Mouse (Mus musculus) spleen, adult 2 months (tissue): Measurements from ENCODE around the gene Gramd1c. TPM values are rescaled to one million over a fixed set of nuclear protein-coding genes. Genes with fewer than 3 reads are reported as not detected.

Experiments
- DNase-seq, 2 experiments: peaks; one replicate each; pipeline versions ENCODE4 v3.0.0 to v3.0.0-alpha.2; 2012 to 2021; ENCODE audit warnings: low spot score in 2 of 2, low read depth in 1 of 2
- H3K27ac ChIP-seq: fragments of 200-500 bp; 2 replicates; pipeline ENCODE4 v1.5.1; 2012; ENCODE audit warnings: low read length, inconsistent platforms; ENCODE audit not compliant: insufficient read depth
- H3K27me3 ChIP-seq: fragments of 200-500 bp; 2 replicates; pipeline ENCODE4 v1.6.1; 2012; ENCODE audit warnings: mild to moderate bottlenecking, moderate library complexity, low read length, inconsistent platforms; ENCODE audit not compliant: control insufficient read depth, insufficient read depth
- H3K36me3 ChIP-seq: fragments of 200-500 bp; 2 replicates; pipeline ENCODE4 v1.6.1; 2012; ENCODE audit warnings: mild to moderate bottlenecking, low read length, inconsistent platforms; ENCODE audit not compliant: control insufficient read depth, insufficient read depth
- H3K4me1 ChIP-seq: fragments of 200-500 bp; 2 replicates; pipeline ENCODE4 v1.6.1; 2011; ENCODE audit warnings: inconsistent platforms; ENCODE audit not compliant: control insufficient read depth, insufficient read depth, insufficient read length
- H3K4me3 ChIP-seq: fragments of 200-500 bp; 2 replicates; pipeline ENCODE4 v1.5.1; 2011; ENCODE audit warnings: mild to moderate bottlenecking, inconsistent platforms; ENCODE audit not compliant: insufficient read depth, insufficient read length; ENCODE audit errors: extremely low read depth
- CTCF ChIP-seq: fragments of 200-500 bp; IDR thresholded peaks from 2 replicates; pipeline ENCODE4 v1.5.1; 2011; ENCODE audit warnings: mild to moderate bottlenecking, inconsistent platforms; ENCODE audit not compliant: insufficient read depth, insufficient read length, insufficient replicate concordance; ENCODE audit errors: extremely low read depth
- POLR2A ChIP-seq: fragments of 200-500 bp; IDR thresholded peaks from 2 replicates; pipeline ENCODE4 v1.6.1; 2011; ENCODE audit warnings: low read depth, low read length, inconsistent platforms
- WGBS: fragments of 180-500 bp; shearing (Covaris S2); methylation state at CpG from one replicate; pipeline ENCODE4 v1.1.7; 2018; 5-methylcytosine and 5-hydroxymethylcytosine counted together
- polyA plus RNA-seq: library from polyadenylated mRNA; depleted of rRNA; stranded (reverse); fragments of >200 nt; gene quantifications from 2 replicates; pipeline ENCODE4 v1.2.3, GENCODE M21; 2012

Gene Gramd1c
- polyA plus RNA-seq, 1 experiment, result 0.30 TPM

DNA sequence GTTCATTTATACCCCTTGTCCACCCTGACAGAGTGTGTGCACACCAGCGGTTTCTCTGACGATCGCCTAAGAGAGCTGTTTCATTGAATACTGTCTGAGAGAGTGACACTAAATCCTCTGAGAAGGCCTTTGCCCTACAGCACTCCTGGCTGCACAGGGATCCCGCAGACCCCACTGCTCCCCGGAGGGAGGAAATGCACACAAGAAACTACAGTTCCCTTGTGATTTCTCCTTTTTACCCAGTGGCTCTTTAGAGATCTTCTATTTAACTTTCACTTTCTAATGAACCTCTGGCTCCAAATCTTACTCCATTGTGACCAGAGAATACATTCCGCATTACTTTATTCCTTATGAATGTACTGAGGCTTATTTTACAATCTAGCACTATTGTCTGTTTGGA lies 36.9 kb downstream of the Gramd1c start:
- 0 out of 2 replicates have a peak overlapping the region, but pooled peaks have one; percentile 9 for H3K27ac ChIP-seq
- peak overlapping the region; percentile 51 for H3K4me3 ChIP-seq
- no peak for DNase-seq
- H3K27me3 ChIP-seq, result no peaks in the 10 kb centered on the region
- TF ChIP-seq POLR2A, result no peak
- TF ChIP-seq CTCF, result no peak
- no peaks in the 10 kb centered on the region for H3K36me3 ChIP-seq
- peaks cover 6% of the 10 kb centered on the region; the same call in 1 of the 2 replicates for H3K4me1 ChIP-seq
- 23% methylated on average over 6 of the region's 6 CpGs for WGBS

DNA sequence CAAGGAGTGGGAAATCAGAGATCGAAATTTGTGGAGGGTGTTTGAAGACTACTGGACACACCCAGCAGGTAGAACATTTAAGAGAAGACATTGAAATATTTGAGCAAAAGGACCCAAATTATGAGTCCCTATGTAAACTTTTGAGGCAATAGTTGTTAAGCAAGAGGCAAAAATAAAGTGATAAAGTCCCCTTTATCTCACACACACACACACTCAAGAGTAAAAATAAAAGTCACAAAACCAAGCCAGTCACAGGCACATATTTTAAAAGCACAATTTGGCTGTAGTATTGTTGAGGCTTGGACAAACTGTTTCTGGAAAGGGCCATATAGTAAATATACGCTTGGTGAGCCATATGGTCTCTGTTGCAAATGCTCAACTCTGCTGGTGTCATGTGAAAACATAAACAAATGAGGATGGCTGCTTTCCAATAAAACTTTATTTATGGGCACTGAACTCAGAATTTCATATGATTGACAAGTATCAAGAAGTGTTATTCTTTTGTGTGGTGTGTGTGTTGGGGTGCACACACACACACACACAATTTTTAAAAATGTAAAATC lies 44.1 kb downstream of the Gramd1c start:
- no peaks in the 10 kb centered on the region for H3K36me3 ChIP-seq
- no peak for DNase-seq
- no peak overlapping the region for H3K27ac ChIP-seq
- no peaks in the 10 kb centered on the region for H3K4me1 ChIP-seq
- no peak overlapping the region for H3K4me3 ChIP-seq
- WGBS, result 76% methylated on average over 2 of the region's 2 CpGs
- H3K27me3 ChIP-seq, result no peaks in the 10 kb centered on the region
- TF ChIP-seq CTCF (no peak), POLR2A (no peak)

DNA sequence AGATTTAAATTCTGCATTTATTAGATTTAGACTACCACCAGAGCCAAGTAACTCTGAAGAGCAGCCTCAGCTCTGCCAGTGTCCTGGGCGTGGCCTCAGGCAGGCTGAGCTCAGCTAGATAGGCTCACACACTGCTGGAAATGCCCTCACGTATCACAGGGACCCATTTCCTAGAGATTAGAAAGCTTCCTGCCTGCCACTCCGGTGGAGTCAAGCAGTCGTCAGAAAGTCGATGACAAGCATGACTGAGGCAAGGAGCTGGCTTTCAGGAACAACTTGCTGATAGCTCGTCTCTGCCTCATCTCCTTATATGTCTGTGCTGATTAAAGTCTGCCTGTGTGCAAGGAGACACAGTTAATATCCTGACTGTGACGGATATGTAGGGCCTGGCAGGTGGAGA lies 44.8 kb downstream of the Gramd1c start:
- H3K36me3 ChIP-seq, result no peaks in the 10 kb centered on the region
- DNase-seq, result no peak
- no peaks in the 10 kb centered on the region for H3K4me1 ChIP-seq
- H3K27ac ChIP-seq, result no peak overlapping the region; the same call in 1 of the 2 replicates
- no peak overlapping the region for H3K4me3 ChIP-seq
- WGBS, result 38% methylated on average over 7 of the region's 7 CpGs
- H3K27me3 ChIP-seq, result no peaks in the 10 kb centered on the region
- TF ChIP-seq POLR2A, result no peak
- no peak for TF ChIP-seq CTCF

DNA sequence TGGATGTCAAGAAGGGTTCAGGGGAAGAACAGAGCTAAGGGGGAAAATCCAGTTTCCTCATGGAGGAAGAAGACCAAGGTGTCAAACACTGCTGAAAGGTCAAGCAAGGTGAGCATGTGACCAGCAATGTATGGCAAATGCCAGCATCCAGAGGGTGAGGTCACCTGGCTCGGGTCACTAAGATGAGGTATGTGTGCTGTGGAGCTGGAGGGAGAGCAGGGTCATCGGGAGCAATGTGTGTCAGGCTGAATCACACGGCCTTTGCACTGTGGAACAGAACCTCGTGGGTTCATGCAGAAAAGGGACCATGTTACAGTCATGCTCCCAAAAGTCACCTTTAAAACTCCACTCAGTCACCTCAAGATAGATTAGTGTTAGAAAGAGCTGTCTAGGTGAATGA lies 45.4 kb downstream of the Gramd1c start:
- Histone ChIP-seq H3K27me3 (no peaks in the 10 kb centered on the region), H3K4me3 (no peak overlapping the region), H3K27ac (no peak overlapping the region), H3K4me1 (no peaks in the 10 kb centered on the region), H3K36me3 (no peaks in the 10 kb centered on the region)
- no peak for TF ChIP-seq POLR2A
- TF ChIP-seq CTCF, result no peak
- WGBS, result 93% methylated on average over 4 of the region's 4 CpGs
- no peak for DNase-seq

DNA sequence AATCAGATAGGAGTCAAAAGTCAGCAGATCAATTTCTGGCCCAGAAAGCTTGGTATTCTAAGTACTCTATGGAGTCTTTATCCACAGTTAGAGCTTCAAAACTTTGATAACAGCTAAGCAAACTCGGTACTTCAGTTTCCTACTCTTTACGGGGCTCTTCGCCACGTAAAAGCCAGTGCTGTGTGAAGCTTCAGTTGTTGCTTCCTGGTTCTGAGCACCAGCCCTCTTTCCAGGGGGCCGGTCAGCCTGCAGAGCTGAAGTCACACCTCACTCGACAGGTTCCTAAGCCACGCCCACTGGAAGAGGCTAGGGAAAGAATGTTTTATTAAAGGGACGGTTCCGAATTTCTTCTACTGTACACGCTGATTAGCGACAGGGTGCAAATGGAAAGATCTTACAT lies 47.0 kb downstream of the Gramd1c start:
- Histone ChIP-seq H3K27ac (no peak overlapping the region), H3K27me3 (no peaks in the 10 kb centered on the region), H3K4me1 (no peaks in the 10 kb centered on the region), H3K36me3 (no peaks in the 10 kb centered on the region), H3K4me3 (peak overlapping the region; percentile 44)
- peak; percentile 30 for DNase-seq
- WGBS, result 7% methylated on average over 11 of the region's 11 CpGs
- no peak for TF ChIP-seq CTCF
- TF ChIP-seq POLR2A, result no peak

- TF ChIP-seq POLR2A (no peak), CTCF (no peak)
- Histone ChIP-seq H3K27me3 (no peaks in the 10 kb centered on the region), H3K4me1 (no peaks in the 10 kb centered on the region), H3K4me3 (peak overlapping the region; percentile 44), H3K36me3 (no peaks in the 10 kb centered on the region), H3K27ac (no peak overlapping the region)
- 30% methylated on average over 16 of the region's 16 CpGs for WGBS
- no peak for DNase-seq
These were observed 47.6 kb downstream of the Gramd1c start for GRCm38 (mm10) chr16:44015416-44016158.

GRCm38 (mm10) chr16:44011010-44011409 lies 52.1 kb downstream of the Gramd1c start:
- TF ChIP-seq POLR2A, result no peak
- TF ChIP-seq CTCF, result no peak
- H3K4me1 ChIP-seq, result no peaks in the 10 kb centered on the region
- no peak for DNase-seq
- whole genome bisulfite sequencing, result 88% methylated on average over 5 of the region's 5 CpGs
- H3K27ac ChIP-seq, result no peak overlapping the region
- H3K36me3 ChIP-seq, result peaks cover 1% of the 10 kb centered on the region; the same call in 1 of the 2 replicates
- H3K27me3 ChIP-seq, result no peaks in the 10 kb centered on the region
- H3K4me3 ChIP-seq, result no peak overlapping the region
